27 mouse cellular contexts compared by ENCODE assay signal in genomic region chr15:97577196-97577595, GRCm38 (mm10).
DNase-seq lines count a peak whose midpoint lies in the region; ATAC-seq and TF ChIP-seq lines count a peak whose summit lies in the region.
"Had no signal": no experiment of that assay in that cellular context is flagged by ENCODE, and none has a peak within 500 bp of the region (broad histone marks: within the 10 kb centered on the region; RNA-seq: fewer than 3 reads in every experiment).

No protein-coding gene starts in this region.

- TF ChIP-seq CTCF in midbrain, postnatal 0 days (IDR thresholded peaks at IDR 0.05), result no peak

- WGBS in midbrain, postnatal 0 days, result 86% methylated on average over 8 of the region's 8 CpGs

- no peak overlapping the region for H3K9ac ChIP-seq in midbrain, postnatal 0 days (replicated peaks; ENCODE audit: low read length, poor library complexity, severe bottlenecking)
- H3K9ac ChIP-seq: embryonic facial prominence, embryonic 13.5 days; forebrain, embryonic 12.5 days; forebrain, embryonic 15.5 days; heart, embryonic 13.5 days; hindbrain, embryonic 14.5 days had no signal

- DNase-seq in CD4-positive, CD25-positive, alpha-beta regulatory T cell, adult 2 months (ENCODE audit: low read depth, low spot score), result peak; percentile 20
- DNase-seq in naive thymus-derived CD4-positive, alpha-beta T cell, adult 2 months (ENCODE audit: low read depth), result peak; percentile 46
- DNase-seq in thymus, postnatal 10 days (ENCODE audit: low spot score in 2 of 2), result peak; percentile 29 to 46
- peak; percentile 24 to 49 for DNase-seq in thymus, postnatal 36 days
- DNase-seq in gastrocnemius, postnatal 10 days, result no peak
- no peak for DNase-seq in liver
- no peak for DNase-seq in midbrain, postnatal 0 days (ENCODE audit: low spot score)
- DNase-seq: adrenal gland, adult 8-10 months; adrenal gland, postnatal 25 days; cerebellum, adult 11-12 months; cerebellum, adult 8-10 months; cerebellum, postnatal 10 days; cerebellum, postnatal 36 days; embryo, embryonic 11 days; gastrocnemius, postnatal 36 days; heart, adult 2 months; heart, postnatal 14 days; heart, postnatal 4 days had no signal

- ATAC-seq in CD4-positive, CD25-positive, alpha-beta regulatory T cell, adult 4 months, result no peak
- ATAC-seq in midbrain, postnatal 0 days (ENCODE audit: low FRiP score), result no peak
- ATAC-seq: forebrain, embryonic 15.5 days had no signal

- H3K27ac ChIP-seq in midbrain, postnatal 0 days (ENCODE audit: low read depth, low read length), result no peak overlapping the region
- H3K27ac ChIP-seq: embryonic facial prominence, embryonic 10.5 days; embryonic facial prominence, embryonic 13.5 days; forebrain, embryonic 12.5 days; forebrain, embryonic 15.5 days; heart, adult 2 months; heart, embryonic 10.5 days; heart, embryonic 13.5 days; hindbrain, embryonic 14.5 days had no signal

- no peak overlapping the region for H3K4me3 ChIP-seq in midbrain, postnatal 0 days (ENCODE audit: low read depth, low read length)
- H3K4me3 ChIP-seq: embryonic facial prominence, embryonic 10.5 days; embryonic facial prominence, embryonic 13.5 days; erythroblast, embryonic 14.5 days; forebrain, embryonic 12.5 days; forebrain, embryonic 15.5 days; heart, adult 2 months; heart, embryonic 10.5 days; heart, embryonic 13.5 days had no signal

- no peaks in the 10 kb centered on the region; the same call in 1 of the 2 replicates for H3K4me1 ChIP-seq in midbrain, postnatal 0 days (ENCODE audit: insufficient read depth, low read length)
- H3K4me1 ChIP-seq: embryonic facial prominence, embryonic 13.5 days; forebrain, embryonic 15.5 days had no signal

- no peaks in the 10 kb centered on the region for H3K36me3 ChIP-seq in midbrain, postnatal 0 days (ENCODE audit: insufficient read depth, low read length)
- H3K36me3 ChIP-seq: embryonic facial prominence, embryonic 10.5 days; embryonic facial prominence, embryonic 13.5 days; forebrain, embryonic 12.5 days; forebrain, embryonic 15.5 days; heart, embryonic 10.5 days; heart, embryonic 13.5 days had no signal

- H3K4me2 ChIP-seq in midbrain, postnatal 0 days (ENCODE audit: low read depth, low read length, poor library complexity, severe bottlenecking), result no peak overlapping the region
- H3K4me2 ChIP-seq: embryonic facial prominence, embryonic 13.5 days; forebrain, embryonic 12.5 days; forebrain, embryonic 15.5 days; heart, embryonic 13.5 days; hindbrain, embryonic 14.5 days had no signal

- H3K9me3 ChIP-seq in midbrain, postnatal 0 days (ENCODE audit: low read length), result no peaks in the 10 kb centered on the region
- H3K9me3 ChIP-seq: embryonic facial prominence, embryonic 10.5 days; embryonic facial prominence, embryonic 13.5 days; forebrain, embryonic 12.5 days; forebrain, embryonic 15.5 days; heart, embryonic 10.5 days; heart, embryonic 13.5 days had no signal

- no peaks in the 10 kb centered on the region for H3K27me3 ChIP-seq in midbrain, postnatal 0 days (ENCODE audit: insufficient read depth, low read length)
- H3K27me3 ChIP-seq: forebrain, embryonic 12.5 days; forebrain, embryonic 15.5 days; heart, embryonic 13.5 days had no signal

Comparison
In these comparisons a context has a peak if more than half of its experiments do, and no peak if none do; other contexts are left out.
1. DNase-seq: peak in CD4-positive, CD25-positive, alpha-beta regulatory T cell, adult 2 months (single experiment), naive thymus-derived CD4-positive, alpha-beta T cell, adult 2 months (single experiment), thymus, postnatal 10 days (2 of 2) and thymus, postnatal 36 days (2 of 2); none in gastrocnemius, postnatal 10 days (single experiment), liver (single experiment) and midbrain, postnatal 0 days (single experiment).